In genomic region chr7:80450354-80450753, GRCm38 (mm10) we compare ENCODE assay signal across 16 mouse cellular contexts.
"Had no signal": no experiment of that assay in that cellular context is flagged by ENCODE, and none has a peak within 500 bp of the region (broad histone marks: within the 10 kb centered on the region; RNA-seq: fewer than 3 reads in every experiment).

No protein-coding gene starts in this region.

- DNase-seq: kidney, adult 8-10 months; kidney, postnatal 25 days; layer of hippocampus, adult 9-11 months; layer of hippocampus, postnatal 36 days; lung, postnatal 14 days; right cerebral cortex, postnatal 4 days had no signal

- H3K4me2 ChIP-seq: limb, embryonic 12.5 days; lung, embryonic 15.5 days; midbrain, embryonic 12.5 days; neural tube, embryonic 13.5 days had no signal

- H3K27ac ChIP-seq: limb, embryonic 12.5 days; liver, embryonic 14.5 days; lung, embryonic 15.5 days; macrophage; midbrain, embryonic 12.5 days; neural tube, embryonic 13.5 days; stomach, postnatal 0 days had no signal

- H3K4me3 ChIP-seq: limb, embryonic 12.5 days; lung, embryonic 15.5 days; megakaryocyte, embryonic 14.5 days; midbrain, embryonic 12.5 days; neural tube, embryonic 13.5 days had no signal

- H3K9ac ChIP-seq: limb, embryonic 12.5 days; liver, embryonic 14.5 days; lung, embryonic 15.5 days; midbrain, embryonic 12.5 days; neural tube, embryonic 13.5 days had no signal

- ATAC-seq: intestine, postnatal 0 days; midbrain, embryonic 16.5 days had no signal

- H3K27me3 ChIP-seq: limb, embryonic 12.5 days; lung, embryonic 15.5 days; megakaryocyte, embryonic 14.5 days; midbrain, embryonic 12.5 days; neural tube, embryonic 13.5 days had no signal

- H3K4me1 ChIP-seq: midbrain, embryonic 12.5 days; neural tube, embryonic 13.5 days had no signal

- H3K9me3 ChIP-seq: limb, embryonic 12.5 days; lung, embryonic 15.5 days; megakaryocyte, embryonic 14.5 days; midbrain, embryonic 12.5 days; neural tube, embryonic 13.5 days had no signal
